Mouse (Mus musculus) left cerebral cortex, postnatal 10 days (tissue): ENCODE data around the gene Haghl. TPM values are rescaled to one million over a fixed set of nuclear protein-coding genes. Genes with fewer than 3 reads are reported as not detected.
A peak's percentile ranks its signal among the peaks of the same experiment; 100 is the strongest.

Experiments
- DNase-seq, 2 experiments: peaks; one replicate each; pipeline ENCODE4 v3.0.0; 2021 to 2022; ENCODE audit warnings: low spot score in 2 of 2, mixed read lengths in 1 of 2; ENCODE audit errors: extremely low spot score in 1 of 2
- intact Hi-C: fragments of 180-260 bp; cut with DNase I; formaldehyde crosslinking; loops from one replicate; pipeline ENCODE4 v1.15.1; 2025
- total RNA-seq, 2 experiments: library from RNA; stranded (reverse); gene quantifications; 2 replicates each; pipeline ENCODE4 v1.2.3; 2021

Gene Haghl
- total RNA-seq, 2 experiments from 2014 or later = 132 to 133 TPM

DNA sequence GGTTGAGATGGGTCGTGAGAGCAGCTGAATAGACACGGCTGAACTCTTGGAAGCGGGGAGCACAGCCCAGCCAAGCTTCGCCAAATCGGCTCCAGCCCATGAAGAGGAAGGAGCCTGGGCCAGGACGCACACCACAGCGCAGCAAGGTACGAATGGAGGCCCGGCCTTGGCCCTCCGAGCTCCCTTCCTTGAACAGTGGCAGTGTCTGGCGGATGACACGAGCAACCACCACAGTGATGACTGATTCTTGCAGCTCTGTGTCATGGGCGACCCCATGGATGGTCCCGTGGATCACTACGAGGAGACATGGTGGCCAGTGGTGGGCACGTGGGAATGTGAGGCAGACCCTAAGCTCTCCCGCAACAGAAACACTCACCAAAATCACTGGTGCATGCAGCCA, 9.5 kb upstream of the Haghl start:
- no peak for DNase-seq
- intact Hi-C loops = loop anchor here (5.0 kb wide), 1 partner anchor 318 kb away; no protein-coding TSS in a partner anchor

DNA sequence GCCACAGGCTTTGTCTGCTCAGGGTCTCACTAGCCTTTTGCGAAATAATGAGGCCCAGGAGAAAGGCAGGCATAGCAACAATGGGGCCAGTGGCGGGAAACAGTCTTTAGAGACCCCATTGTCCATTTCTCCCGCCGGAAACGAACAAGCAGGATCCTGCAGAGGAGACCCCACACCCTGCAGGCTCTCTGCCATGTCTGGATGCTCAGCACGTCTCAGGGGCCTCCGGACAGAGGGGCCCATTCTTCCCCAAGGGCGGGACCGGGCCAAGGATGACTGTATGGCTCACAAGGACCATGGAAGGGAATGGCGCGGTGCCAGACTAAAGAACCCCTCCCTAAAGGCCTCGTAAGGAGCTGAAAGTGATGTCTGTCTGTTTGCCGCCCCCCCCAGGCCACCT, 8.7 kb upstream of the Haghl start:
- peak in 1 of 2 experiments; percentile 64 for DNase-seq
- intact Hi-C loops = no loop called here

DNA sequence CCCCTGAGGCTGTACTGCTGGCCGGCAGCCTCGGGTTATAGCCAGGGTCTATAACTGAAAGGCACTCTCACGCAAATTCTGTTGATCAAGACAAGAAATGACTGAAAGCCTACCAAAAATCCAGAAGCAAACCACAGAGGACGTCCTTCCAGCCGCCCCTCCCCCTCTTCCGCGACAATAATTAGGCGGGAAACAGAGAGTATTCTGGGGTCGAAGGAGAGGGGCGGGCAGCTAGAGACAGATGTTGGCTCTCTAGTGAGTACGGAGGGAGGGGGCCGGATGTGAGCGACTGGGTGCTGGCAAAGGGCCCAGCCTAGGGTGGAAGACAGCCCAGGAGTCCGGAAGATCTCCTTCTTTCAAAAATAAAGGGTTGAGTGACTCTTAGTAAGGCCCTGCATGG, 7.1 kb upstream of the Haghl start, which contains the start of gene Fam173a:
Gene Fam173a (minus strand): TSS at position 287 of the 400 bp plus-strand sequence.
- DNase-seq = peak; percentile 83 to 92
- intact Hi-C loops = no loop called here

DNA sequence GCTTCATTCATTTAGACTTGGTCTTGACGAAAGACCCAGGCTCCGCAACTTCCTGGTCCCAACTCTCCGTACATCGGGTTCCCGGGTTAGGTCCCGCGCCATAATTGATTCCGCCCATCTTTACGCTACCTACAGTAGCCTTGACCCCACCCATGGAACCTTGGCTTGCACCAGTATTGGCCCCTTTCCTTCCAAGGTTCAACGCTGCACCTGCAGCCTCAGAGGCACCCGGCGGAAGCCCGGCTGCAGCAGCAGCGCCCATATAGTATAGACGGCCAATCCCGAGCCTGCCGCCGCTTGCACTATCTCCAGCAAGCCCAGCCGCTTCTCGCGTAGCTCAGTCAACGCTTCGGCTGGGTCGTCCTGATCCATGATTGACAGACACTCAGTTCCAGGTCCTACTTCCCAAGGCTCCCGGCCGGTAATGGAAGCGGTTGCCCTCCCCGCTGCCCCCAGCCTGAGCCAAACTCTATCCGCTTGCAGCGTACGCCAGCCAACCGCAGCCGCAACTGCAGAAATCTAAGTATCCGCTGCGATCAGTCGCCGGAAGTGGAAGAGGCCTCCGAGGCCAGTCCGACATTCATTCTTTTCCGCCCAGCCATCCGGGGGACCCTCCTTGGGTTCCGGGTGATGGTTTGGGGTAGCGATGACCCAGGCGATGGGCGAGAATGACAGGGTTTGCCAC, 6.5 kb upstream of the Haghl start:
- intact Hi-C loops = no loop called here
- DNase-seq = peak; percentile 82 to 89

DNA sequence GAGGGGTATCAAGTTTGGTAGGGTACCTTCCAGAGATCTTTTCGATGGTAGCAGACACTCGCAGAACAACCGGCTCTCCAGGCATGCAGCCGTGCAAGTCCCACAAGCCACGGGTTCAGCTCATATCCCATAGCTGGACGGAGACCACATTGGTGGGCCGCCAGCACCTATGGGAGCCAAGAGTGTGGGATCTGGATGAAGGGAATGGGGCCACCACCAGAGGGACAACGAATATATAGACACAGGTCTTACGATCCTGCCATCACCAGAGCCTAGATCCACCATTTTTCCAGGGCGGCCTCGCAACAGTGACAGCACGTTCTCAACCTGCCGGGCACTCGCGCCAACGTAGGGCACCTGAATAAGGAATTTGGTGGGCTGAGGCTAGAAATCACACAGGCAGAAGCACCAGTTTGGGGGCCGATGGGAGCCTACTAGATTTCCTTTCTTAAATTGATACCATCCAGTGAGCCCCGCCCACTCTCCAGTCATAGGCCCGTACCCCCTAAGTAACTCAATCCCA, 5.9 kb upstream of the Haghl start:
- peak in 1 of 2 experiments; percentile 51 for DNase-seq
- intact Hi-C loops = no loop called here

DNA sequence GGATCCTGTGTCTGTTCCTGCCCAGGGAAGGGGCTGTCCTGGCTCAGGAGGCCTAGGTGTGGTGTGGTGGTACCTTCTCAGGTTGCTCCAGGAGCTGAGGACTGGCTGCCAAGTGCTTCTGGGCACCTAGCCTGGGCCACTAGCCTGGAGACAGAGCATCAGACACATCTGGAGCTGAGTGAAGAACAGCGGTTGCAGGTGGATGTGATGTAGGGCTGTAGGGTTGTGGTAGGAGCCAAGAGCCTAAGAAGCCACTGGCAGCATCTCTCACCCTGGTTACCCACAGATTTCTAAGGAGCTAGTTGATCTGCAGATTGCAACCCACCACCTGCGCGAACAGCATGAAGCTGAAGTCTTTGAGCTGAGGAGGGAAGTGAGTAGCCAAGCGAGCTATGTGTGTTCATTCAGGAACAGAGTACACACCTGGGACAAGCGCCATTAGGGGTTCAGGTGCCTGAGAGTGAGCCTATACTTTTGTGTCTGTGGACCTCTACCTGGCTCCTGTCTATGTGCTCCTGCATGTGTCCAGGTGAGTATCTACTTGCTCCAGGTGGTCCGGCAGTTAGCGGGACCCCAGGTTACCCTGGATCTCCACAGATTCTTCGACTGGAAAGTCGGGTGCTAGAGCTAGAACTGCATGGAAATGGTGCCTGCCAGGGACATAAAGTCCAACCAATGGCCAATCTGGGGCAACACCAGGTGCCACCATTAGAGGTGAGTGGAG, 1.5 kb upstream of the Haghl start:
- intact Hi-C loops = no loop called here
- DNase-seq = no peak

DNA sequence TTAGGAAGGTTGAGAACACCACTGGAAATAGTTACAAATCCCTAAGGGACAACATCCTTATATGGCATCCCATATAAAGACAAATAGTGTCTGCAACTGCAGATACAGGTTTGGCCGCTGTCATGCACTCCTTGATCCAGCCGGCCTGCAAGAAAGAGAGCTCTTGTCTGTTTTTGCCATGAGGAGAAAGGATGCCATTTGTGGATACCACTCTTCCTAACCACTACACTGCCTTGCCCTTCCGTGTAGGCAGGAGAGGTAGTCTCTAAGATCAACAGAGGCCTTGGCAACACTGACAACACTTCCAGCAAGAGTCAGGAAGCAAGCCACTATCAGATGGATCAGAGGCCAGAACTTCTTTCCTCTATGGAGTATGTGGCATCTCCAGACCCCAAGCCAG, 807 bp upstream of the Haghl start, which contains the start of gene Ccdc78:
Gene Ccdc78 (plus strand): TSS at position 301 of the 400 bp plus-strand sequence.
- no peak for DNase-seq
- intact Hi-C loops = no loop called here

DNA sequence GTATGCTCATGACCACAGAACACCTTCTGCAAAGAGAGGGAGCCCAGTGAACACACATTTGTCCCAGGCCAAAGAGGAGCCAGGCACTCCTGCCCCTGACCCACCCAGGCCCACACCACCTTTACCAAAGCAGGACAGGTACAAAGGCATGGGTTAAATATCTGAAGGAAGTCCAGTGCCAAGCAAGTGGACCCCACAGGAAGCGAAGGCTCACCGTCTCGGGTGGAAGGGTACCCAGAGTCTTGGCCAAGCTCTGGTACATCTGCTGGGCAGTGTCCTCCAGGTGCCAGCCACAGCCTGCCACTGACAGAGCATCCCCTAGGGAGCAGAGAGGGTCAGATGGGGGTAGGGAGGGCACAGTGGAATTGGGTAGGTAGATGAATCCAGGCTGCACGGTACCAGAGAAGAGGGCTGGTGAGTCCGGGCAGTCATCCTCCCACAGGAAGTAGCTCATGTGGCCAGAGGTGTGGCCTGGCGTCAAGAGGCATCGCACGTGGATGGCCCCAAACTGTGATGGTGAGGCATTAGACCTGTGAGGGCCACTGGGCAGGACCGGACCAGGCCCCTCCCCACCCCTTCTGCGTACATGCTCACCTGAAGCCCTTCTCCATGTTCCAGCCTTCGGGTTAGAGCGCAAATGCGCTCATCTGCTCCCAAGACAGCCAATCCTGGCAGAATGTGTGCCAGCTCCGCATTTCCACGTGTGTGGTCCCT, 1.5 kb downstream of the Haghl start:
- intact Hi-C loops = no loop called here
- no peak for DNase-seq

DNA sequence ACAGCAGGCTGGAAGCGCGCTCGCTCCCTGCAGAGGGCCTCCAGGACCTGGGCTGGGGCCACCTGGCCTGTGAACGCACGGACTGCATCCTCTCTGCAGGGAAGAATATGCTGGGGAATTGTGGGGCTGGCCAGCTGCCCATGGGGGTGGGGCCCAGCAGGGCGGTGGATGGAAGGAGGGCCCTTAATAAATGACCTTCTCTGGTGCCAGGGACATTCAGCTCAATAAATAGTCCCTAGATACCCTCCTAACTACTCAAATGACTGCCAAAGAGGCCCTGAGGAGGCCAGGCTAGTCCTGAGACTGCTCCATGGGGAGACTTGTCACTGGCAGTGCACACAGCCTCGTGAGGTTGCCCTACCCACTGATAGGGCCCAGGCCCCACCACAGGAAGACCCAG, 2.4 kb downstream of the Haghl start:
- intact Hi-C loops = no loop called here
- no peak for DNase-seq

DNA sequence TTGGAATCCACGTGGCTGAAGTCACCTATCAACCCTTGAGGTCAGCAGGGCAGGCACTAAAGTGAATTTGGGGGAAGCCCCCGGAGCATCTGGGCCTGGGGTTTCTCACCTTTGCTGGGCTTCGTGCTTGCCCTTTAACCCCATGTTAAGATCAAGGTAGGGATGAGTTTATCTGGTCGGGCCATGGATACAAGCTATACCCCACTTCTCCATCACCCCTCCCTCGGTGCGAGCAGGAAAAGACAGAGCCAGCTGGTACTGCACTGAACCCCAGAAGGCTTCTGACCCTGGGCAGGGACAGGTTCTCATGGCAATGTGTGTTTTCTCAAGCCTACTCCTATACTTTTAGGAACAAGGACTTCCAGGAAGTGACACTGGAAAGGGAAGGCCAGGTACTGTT, 4.1 kb downstream of the Haghl start:
- no peak for DNase-seq
- intact Hi-C loops = no loop called here

DNA sequence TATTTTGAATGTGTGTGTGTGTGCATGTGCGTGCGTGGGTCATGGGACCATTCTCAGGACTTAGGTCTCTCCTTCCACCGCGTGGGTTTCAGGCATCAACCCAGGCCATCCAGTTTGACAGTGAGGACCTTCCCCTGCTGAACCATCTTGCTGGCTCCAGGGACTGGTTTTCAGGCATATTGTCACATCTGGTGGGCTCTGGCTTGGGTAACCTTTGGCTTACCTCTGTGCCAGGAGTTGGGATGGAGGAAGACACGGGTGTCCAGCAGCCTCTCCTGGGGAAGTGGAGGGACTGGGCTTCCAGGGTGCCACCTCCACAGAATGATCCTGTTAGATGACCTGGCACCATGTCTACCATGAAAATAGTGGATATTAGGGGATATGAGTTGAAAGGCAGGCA, 7.5 kb downstream of the Haghl start:
- no peak for DNase-seq
- intact Hi-C loops = no loop called here

DNA sequence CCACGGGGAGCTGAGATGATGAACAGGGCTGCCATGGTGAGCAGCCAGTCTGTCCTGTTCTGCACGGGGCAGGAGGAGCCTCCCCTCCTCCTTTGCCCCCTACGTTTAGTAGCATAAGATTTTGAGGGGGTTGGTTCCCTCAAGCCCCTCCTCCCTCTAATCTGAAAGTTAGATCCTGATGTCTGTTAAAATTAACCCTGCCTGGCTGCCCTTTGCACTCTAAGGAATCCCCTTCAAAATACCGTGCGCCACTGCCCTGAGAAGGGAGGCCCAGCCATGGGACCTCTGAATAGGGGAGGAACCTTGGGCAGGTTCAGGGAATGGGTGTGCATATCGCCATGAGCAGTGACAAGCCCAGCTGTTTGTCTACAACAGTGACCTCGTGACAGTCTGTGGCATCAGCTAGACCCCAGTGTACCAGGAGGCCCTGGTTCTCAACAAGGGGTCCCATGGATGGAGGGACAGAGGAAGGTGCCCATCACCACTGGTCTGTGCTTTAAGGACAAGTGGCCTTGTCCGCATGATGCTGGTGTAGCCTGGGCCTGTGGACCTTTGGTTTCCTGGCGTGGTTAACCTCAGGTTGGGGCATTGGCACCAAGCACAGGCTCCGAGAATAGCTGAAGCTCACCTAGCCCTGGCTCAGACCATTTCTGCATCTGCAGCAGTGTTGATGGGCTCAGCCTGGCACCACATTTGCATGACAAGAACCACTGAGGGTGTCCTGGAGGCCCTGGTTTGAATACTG, 10.0 kb downstream of the Haghl start:
- intact Hi-C loops = no loop called here
- DNase-seq = no peak

DNA sequence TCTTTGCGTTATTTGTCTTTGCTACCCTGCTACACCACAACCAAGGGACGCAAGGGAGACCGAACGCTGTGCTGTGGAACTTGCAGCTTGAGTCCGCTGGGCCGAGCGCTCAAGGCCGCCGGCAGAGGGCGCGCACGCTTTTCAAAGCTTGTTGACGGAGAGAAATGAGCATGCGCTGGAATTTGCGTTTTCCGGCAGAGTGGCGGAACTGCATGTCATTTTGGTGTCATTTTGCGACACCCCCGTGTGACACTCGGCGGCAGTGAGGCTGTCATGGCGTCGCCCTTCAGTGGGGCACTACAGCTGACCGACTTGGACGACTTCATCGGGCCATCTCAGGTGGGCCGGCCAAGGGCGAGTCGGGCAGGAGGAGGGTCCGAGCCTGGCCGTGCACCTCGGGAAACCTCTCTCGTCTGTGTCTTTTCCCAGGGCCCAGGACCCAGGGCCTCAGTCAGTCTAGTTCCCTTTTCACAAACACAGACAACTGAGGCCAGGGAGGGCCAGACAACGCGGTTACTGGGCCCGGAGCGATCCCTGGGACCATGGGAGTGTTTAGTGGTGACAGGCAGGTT, 11.8 kb downstream of the Haghl start, which contains the start of gene Narfl:
Gene Narfl (plus strand): TSS at position 228 of the 572 bp plus-strand sequence.
- peak; percentile 97 for DNase-seq
- intact Hi-C loops = loop anchor here (2.0 kb wide), 1 partner anchor 27 kb away; no protein-coding TSS in a partner anchor

DNA sequence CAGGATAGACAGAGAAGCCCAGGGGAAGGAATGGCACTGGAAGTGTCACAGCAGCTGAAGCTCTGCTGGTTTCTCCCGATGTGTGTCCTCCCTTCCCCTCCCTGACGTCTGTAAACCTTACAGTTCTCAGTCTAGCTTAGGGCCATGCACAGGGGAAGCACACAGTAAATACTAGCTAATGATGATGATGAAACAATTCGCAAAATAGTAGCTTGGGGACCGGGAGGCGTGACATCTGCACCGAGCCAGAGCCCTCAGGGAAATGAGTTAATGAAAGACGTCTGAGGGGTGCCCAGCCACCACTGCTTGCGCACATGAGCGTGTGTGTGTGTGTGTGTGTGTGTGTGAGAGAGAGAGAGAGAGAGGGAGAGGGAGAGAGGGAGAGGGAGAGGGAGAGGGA, 16.1 kb downstream of the Haghl start:
- DNase-seq = no peak

DNA sequence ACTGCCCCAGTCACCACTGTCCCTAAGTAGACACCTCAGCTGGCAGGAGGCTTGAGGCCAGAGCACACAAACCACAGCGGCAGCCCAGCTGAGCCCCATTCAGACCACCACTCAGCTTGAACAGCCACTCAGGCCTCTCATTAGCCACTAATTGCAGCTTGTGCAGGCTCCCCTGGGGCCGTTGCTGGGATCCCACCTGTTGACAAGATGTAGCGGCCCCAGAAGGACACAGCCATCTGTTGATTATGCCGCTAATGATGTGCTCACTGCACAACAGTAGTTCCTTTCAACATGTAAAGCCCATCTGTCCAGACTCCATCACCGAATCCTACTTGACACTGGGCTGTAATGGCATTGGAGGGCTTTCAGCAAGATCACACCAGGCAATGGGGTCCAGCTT, 19.6 kb downstream of the Haghl start:
- no peak for DNase-seq
- intact Hi-C loops = no loop called here

More for the DNA sequence above, 16.1 kb downstream of the Haghl start:
- intact Hi-C loops = no loop called here

DNA sequence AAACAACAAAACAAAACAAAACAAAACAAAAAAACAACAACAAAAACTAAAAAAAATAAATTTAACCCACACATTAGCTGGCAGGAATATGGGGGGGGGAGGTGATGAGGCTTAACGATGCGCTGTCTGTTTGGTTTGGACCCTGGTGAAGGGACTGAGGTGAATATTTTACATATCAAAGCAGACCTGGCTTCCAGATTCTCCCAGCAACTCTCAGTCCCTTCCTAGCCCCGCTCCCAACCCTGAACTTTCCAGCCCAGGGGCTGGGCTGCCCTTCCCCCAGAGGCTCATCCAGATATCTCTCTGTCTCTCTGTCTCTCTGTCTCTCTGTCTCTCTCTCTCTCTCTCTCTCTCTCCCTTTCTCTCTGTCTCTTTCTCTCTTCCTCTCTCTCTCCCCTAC, 22.9 kb downstream of the Haghl start:
- intact Hi-C loops = no loop called here
- DNase-seq = no peak

DNA sequence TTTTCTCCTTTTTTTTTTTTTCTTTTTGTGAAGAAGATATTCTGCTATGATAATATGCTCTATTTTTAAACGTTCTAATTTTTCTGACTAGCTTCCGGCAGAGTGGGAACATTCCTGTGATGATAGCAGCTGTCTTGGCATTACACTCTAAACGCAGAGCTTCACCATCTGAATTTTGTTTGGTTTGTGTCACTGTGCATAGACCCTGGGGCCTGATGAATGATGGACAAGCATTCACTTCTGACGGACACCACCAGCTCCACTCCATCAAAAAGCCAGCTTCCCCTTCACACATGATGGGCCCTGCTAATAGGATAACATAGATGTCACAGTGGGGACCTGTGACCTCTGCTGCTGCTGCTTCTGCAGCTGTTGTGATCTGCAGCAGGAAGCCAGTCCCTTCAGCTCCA, 23.9 kb downstream of the Haghl start:
- intact Hi-C loops = no loop called here
- peak in 1 of 2 experiments; percentile 60 for DNase-seq

DNA sequence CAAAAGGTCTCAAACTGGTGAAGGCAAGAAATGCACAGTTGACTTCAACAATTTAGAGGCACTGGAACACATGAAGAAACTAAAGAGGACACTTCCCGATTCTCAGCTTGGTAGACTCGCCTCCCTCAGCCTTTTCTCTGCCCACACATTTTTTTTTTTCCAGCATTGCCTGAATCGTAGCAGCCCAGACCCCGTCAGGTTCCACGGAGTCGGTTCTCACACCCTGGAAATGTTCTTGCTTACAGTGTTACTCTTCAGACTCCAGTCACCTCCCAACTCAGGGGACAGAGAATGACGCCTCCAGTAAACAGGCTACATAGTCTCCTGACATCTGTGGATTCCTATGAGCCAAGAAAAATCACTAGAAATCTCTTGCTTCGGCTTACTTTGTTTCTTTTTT, 25.3 kb downstream of the Haghl start:
- DNase-seq = no peak

More for the DNA sequence above, 25.3 kb downstream of the Haghl start:
- intact Hi-C loops = no loop called here
